Mouse (Mus musculus) stomach, embryonic 14.5 days (tissue): ENCODE measurements around the gene Adamts17. TPM values are rescaled to one million over a fixed set of nuclear protein-coding genes. Genes with fewer than 3 reads are reported as not detected.

ENCODE experiments used
- ATAC-seq: fragments of 200-750 bp; cut with Nextera tagmentation; 2 replicates; pipeline ENCODE4 v1.8.0; 2017; ENCODE audit warnings: low read depth, moderate TSS enrichment; ENCODE audit not compliant: insufficient number of reproducible peaks, insufficient read depth, low FRiP score
- H3K27ac ChIP-seq: fragments of 300-500 bp; sonication (generic); 2 replicates; pipeline ENCODE4 v1.5.1; 2014; ENCODE audit warnings: mild to moderate bottlenecking, low read length, moderate library complexity, mixed read lengths
- H3K27me3 ChIP-seq: fragments of 300-500 bp; sonication (generic); 2 replicates; pipeline ENCODE4 v1.6.1; 2014; ENCODE audit warnings: low read length, control low read depth, mixed read lengths; ENCODE audit not compliant: control insufficient read depth, insufficient read depth
- H3K36me3 ChIP-seq: fragments of 300-500 bp; sonication (generic); 2 replicates; pipeline ENCODE4 v1.6.1; 2014; ENCODE audit warnings: mild to moderate bottlenecking, control low read depth, low read length, moderate library complexity, mixed read lengths; ENCODE audit not compliant: control insufficient read depth, insufficient read depth
- H3K4me1 ChIP-seq: fragments of 300-500 bp; sonication (generic); 2 replicates; pipeline ENCODE4 v1.6.1; 2014; ENCODE audit warnings: low read length, control low read depth, mixed read lengths; ENCODE audit not compliant: control insufficient read depth, insufficient read depth
- H3K4me2 ChIP-seq: fragments of 300-500 bp; sonication (generic); replicated peaks from 2 replicates; pipeline ENCODE4 v1.6.1; 2014; ENCODE audit warnings: low read depth, low read length, control low read depth
- H3K4me3 ChIP-seq: fragments of 300-500 bp; sonication (generic); 2 replicates; pipeline ENCODE4 v1.5.1; 2014; ENCODE audit warnings: low read depth, low read length, control low read depth
- H3K9ac ChIP-seq: fragments of 300-500 bp; sonication (generic); replicated peaks from 2 replicates; pipeline ENCODE4 v1.6.1; 2014; ENCODE audit warnings: low read depth, mild to moderate bottlenecking, control low read depth, low read length, moderate library complexity, mixed read lengths
- H3K9me3 ChIP-seq: fragments of 300-500 bp; sonication (generic); 2 replicates; pipeline ENCODE4 v1.6.1; 2016; ENCODE audit warnings: low read depth, low read length, control low read depth; ENCODE audit not compliant: control insufficient read depth
- WGBS: fragments of 180-500 bp; shearing (Covaris S2); extraction: QIAGEN DNeasy Blood & Tissue Kit; methylation state at CpG from one replicate; pipeline ENCODE4 v1.1.7; 2014; 5-methylcytosine and 5-hydroxymethylcytosine counted together
- polyA plus RNA-seq: library from polyadenylated mRNA; unstranded; fragments of >200 nt; fragmentation: Nextera tagmentation; extraction: Ambion mirVana; gene quantifications from 2 replicates; pipeline ENCODE4 v1.2.1, GENCODE M21; 2014

Adamts17 gene
- polyA plus RNA-seq, 1 experiment from 2014 or later, result 7.8 TPM

DNA sequence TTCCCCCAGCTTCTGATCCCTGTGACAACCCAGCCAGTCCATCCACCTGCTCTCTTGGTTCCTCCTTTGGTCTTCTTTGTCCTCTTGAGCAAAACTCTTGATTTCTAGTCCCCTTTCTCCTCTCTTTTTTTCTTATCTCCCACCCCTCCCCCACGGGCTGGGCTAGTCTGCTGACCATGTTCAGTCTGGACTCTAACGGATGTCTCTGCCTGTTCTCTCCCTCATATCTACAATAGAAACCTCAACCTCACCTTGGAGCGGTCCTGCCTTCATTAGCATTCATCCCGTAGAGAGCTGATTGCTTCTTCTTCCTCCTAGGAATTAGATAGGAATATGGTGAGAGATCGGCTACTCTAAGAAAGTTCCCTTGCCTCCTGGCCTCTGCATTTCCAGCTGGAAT is 8.7 kb upstream of the Adamts17 start:
- H3K9ac ChIP-seq, result no peak overlapping the region
- WGBS, result 56% methylated on average over 5 of the region's 5 CpGs
- H3K36me3 ChIP-seq, result no peaks in the 10 kb centered on the region
- peak overlapping the region; percentile 23; the same call in 1 of the 2 replicates for H3K27ac ChIP-seq
- no peak for ATAC-seq
- no peak overlapping the region; the same call in 1 of the 2 replicates for H3K4me2 ChIP-seq
- H3K4me3 ChIP-seq, result no peak overlapping the region
- no peaks in the 10 kb centered on the region for H3K9me3 ChIP-seq
- peaks cover 17% of the 10 kb centered on the region; the same call in 1 of the 2 replicates for H3K4me1 ChIP-seq
- H3K27me3 ChIP-seq, result no peaks in the 10 kb centered on the region

DNA sequence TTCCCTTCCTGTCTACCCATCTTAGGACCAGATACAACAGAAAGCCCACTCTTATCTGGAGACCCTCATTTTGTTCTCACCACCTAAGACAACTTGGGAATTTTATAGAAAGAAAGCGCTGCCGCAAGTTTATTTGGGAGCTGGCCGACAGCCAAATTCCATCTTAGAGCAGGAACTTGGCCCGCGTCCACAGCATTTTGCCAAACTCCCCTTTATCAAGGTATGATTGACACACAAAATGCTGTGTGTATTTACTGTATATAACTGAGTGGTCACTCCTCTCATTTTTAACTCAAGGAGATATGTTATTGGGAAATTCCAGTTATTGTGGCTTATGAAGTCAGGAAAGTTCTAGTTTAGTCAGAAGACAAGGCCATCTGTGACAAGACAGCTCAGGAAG is 8.2 kb upstream of the Adamts17 start:
- Histone ChIP-seq H3K27ac (peak overlapping the region; percentile 23; the same call in 1 of the 2 replicates), H3K27me3 (no peaks in the 10 kb centered on the region), H3K4me1 (peaks cover 17% of the 10 kb centered on the region; the same call in 1 of the 2 replicates), H3K9ac (no peak overlapping the region), H3K36me3 (no peaks in the 10 kb centered on the region), H3K4me2 (no peak overlapping the region; the same call in 1 of the 2 replicates), H3K9me3 (no peaks in the 10 kb centered on the region), H3K4me3 (no peak overlapping the region)
- no peak for ATAC-seq
- 19% methylated on average over 5 of the region's 5 CpGs for WGBS

DNA sequence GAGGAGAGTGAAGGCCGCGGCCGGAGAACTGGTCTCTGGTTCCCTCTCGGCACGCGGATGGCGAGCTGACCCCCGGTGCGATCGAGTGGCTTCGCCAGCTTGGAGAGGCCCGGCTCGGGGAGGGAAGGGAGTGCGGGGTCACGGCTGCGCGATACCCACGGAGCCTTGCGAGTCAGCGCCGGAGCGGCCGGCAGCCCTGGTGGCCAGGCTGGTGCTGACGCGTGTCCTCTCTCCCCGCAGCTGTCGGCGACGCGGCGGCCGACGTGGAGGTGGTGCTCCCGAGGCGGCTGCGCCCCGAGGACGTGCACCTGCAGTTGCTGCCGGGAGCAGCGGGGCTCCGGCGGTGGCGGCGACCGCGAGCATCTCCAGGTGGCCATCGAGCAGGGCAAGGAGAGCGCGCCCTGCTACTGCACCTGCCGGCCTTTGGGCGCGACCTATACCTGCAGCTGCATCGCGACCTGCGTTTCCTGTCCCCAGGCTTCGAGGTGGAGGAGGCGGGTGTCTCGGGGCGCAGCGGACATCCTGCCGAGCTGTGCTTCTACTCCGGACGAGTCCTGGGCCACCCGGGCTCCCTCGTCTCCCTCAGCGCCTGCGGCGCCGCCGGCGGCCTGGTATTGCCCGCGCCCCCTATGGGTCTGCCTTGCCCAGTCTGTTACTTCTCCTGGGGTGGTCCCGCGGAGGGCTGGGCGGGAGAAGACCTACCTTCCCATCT is 629 bp downstream of the Adamts17 start:
- Histone ChIP-seq H3K27ac (peak overlapping the region; percentile 29; the same call in 1 of the 2 replicates), H3K27me3 (no peaks in the 10 kb centered on the region), H3K4me2 (peak overlapping the region; percentile 100), H3K4me1 (peaks cover 15% of the 10 kb centered on the region; the same call in 1 of the 2 replicates), H3K36me3 (no peaks in the 10 kb centered on the region), H3K9ac (peak overlapping the region; percentile 32), H3K9me3 (no peaks in the 10 kb centered on the region), H3K4me3 (peak overlapping the region; percentile 66)
- under 1% methylated on average over 76 of the region's 76 CpGs for WGBS
- ATAC-seq, result peak; percentile 7; the same call in 1 of the 2 replicates

DNA sequence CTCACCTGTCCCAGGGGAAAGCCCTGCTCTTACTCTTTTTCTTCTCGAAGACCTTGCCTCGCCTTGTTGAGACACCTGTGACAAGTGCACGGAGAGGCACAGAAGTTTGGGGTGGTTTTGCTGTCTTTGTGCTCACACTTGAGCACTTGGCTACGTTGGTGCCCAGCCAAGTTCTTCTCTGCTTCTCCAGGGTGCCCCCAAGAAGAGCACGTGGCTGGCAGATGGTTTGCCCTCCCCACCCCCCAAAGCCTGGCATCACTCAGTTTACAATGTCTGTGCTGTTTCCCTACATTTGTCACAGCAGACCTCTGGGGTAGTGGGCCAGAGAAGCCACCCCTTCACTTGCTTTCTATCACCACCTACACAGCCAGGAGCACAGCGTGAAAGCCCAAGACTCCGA is 1.6 kb downstream of the Adamts17 start:
- Histone ChIP-seq H3K4me3 (no peak overlapping the region), H3K36me3 (no peaks in the 10 kb centered on the region), H3K27ac (no peak overlapping the region), H3K9me3 (no peaks in the 10 kb centered on the region), H3K27me3 (no peaks in the 10 kb centered on the region), H3K4me1 (peaks cover 15% of the 10 kb centered on the region; the same call in 1 of the 2 replicates), H3K9ac (no peak overlapping the region), H3K4me2 (peak overlapping the region; percentile 100; the same call in 1 of the 2 replicates)
- no peak for ATAC-seq
- WGBS, result 79% methylated on average over 7 of the region's 7 CpGs

DNA sequence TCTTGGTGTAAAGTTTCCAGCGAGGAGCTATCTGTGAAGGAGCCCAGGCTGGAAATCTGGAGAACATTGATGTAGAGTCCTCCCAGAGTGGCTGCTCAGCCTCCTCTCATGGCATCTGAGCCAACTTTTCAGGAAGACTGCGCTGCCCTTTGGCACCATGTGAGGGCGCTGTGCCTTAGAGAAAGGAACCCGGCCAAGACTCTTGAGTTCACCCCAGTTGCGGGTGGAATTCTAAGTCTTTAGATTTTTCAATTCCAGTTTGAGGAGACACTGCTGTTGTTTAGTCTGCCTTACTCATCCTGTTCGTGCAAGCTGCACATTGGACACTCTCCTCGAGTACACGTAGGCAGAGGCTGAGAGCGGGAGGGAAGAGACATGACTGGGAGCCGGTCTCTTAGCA is 2.5 kb downstream of the Adamts17 start:
- no peak for ATAC-seq
- WGBS, result 25% methylated on average over 10 of the region's 10 CpGs
- no peak overlapping the region for H3K4me2 ChIP-seq

DNA sequence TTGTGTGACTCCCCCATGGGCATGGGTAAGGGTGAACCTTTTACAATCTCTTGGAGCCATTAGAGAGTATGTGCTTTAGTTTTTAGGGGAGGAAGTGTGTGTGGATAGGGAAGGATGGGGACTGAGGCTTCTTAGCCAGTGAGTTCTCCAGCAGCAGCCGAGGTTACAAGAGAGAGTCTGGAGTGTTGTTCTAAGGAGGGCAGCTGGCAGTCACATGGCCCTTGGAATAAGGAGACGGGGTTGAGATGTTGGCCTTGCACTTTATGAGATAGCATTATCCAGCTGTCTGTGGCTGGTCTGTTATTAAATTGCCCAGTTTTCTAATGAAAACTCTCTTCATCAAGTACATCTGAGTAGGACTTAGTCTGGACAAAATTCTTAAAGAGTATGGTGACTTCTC is 4.3 kb downstream of the Adamts17 start:
- WGBS, result 59% methylated on average over 2 of the region's 2 CpGs

More for the DNA sequence above, 2.5 kb downstream of the Adamts17 start:
- Histone ChIP-seq H3K36me3 (no peaks in the 10 kb centered on the region), H3K9ac (no peak overlapping the region), H3K9me3 (no peaks in the 10 kb centered on the region), H3K27me3 (no peaks in the 10 kb centered on the region), H3K4me3 (no peak overlapping the region), H3K27ac (peak overlapping the region; percentile 45; the same call in 1 of the 2 replicates), H3K4me1 (peaks cover 15% of the 10 kb centered on the region; the same call in 1 of the 2 replicates)

DNA sequence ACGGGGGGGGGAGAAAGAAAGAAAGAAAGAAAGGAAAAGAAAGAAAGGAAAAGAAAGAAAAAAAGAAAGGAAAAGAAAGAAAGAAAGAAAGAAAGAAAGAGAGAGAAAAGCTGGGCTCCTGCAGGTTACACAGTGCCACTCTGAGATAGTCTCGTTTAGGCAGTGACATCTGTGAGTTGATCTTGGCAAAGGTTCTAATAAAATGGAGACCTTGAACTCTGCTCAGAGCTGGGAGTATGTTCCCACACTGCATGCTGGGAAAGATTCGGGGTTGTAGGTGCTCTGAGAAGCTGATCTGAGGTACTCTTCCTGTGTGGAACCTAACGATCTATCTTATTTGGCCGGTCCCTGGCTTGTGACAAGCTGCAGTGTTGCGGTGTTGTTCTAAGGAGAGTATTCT is 7.0 kb downstream of the Adamts17 start:
- Histone ChIP-seq H3K4me2 (no peak overlapping the region), H3K9ac (no peak overlapping the region), H3K9me3 (no peaks in the 10 kb centered on the region), H3K4me3 (no peak overlapping the region), H3K36me3 (no peaks in the 10 kb centered on the region), H3K27ac (no peak overlapping the region), H3K27me3 (no peaks in the 10 kb centered on the region), H3K4me1 (peaks cover 17% of the 10 kb centered on the region; the same call in 1 of the 2 replicates)
- 80% methylated on average over 6 of the region's 6 CpGs for WGBS
- no peak for ATAC-seq

More for the DNA sequence above, 4.3 kb downstream of the Adamts17 start:
- Histone ChIP-seq H3K36me3 (no peaks in the 10 kb centered on the region), H3K9ac (no peak overlapping the region), H3K9me3 (no peaks in the 10 kb centered on the region), H3K4me1 (peaks cover 19% of the 10 kb centered on the region; the same call in 1 of the 2 replicates), H3K4me3 (no peak overlapping the region), H3K27ac (no peak overlapping the region), H3K27me3 (no peaks in the 10 kb centered on the region), H3K4me2 (no peak overlapping the region)
- ATAC-seq, result no peak

DNA sequence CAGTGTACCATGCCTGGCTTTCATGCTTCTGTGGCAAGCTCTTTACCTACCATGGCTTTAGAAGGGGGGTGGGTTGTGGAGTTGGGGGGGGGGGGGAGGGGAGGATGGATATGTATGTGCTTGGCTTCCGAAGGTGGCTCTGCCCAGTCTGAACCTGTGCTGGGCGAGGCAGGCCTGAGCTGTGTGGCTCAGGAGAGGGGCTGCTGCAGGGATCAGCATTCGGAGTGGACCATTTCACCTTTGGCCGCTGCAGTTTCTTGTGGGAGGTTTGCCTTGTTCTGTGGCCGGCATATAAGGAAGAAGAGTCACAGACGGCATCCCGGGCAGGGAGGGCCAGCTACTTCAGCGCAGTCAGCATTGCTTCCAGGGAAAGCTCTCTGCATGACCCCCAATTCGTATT is 7.8 kb downstream of the Adamts17 start:
- ATAC-seq, result no peak
- 42% methylated on average over 9 of the region's 9 CpGs for WGBS
- Histone ChIP-seq H3K4me3 (no peak overlapping the region), H3K9ac (no peak overlapping the region), H3K36me3 (no peaks in the 10 kb centered on the region), H3K27me3 (no peaks in the 10 kb centered on the region), H3K9me3 (no peaks in the 10 kb centered on the region), H3K4me2 (no peak overlapping the region), H3K27ac (no peak overlapping the region), H3K4me1 (peaks cover 15% of the 10 kb centered on the region; the same call in 1 of the 2 replicates)
